Mouse (Mus musculus): ENCODE measurements around the gene Slirp.

- no peak for TF ChIP-seq CTCF (IDR thresholded peaks at IDR 0.05; ENCODE audit: borderline replicate concordance, extremely low read depth, insufficient read depth, insufficient read length)
- TF ChIP-seq POLR2A (IDR thresholded peaks at IDR 0.05; ENCODE audit: borderline replicate concordance, extremely low read depth, insufficient read depth, insufficient read length, poor library complexity, severe bottlenecking) = no peak
Observed at GRCm38 (mm10) chr12:87428885-87429284, 14.8 kb upstream of the Slirp start.
